Mouse (Mus musculus) liver, embryonic 11.5 days (tissue): Measurements from ENCODE around the gene Gm45753. TPM values are rescaled to one million over a fixed set of nuclear protein-coding genes. Genes with fewer than 3 reads are reported as not detected.
"Not testable (repeated sequence)": the region's sequence is repeated elsewhere in the genome, so short reads cannot be mapped to it uniquely, and the experiment has no call there.

Source experiments
- ATAC-seq: fragments of 200-750 bp; cut with Nextera tagmentation; replicated peaks from 2 replicates; pipeline ENCODE4 v1.8.0; 2017; ENCODE audit warnings: moderate number of reproducible peaks, mild to moderate bottlenecking, moderate TSS enrichment, moderate library complexity; ENCODE audit not compliant: low FRiP score
- DNase-seq: peaks from one replicate; pipeline ENCODE4 v3.0.0-alpha.2; 2017; ENCODE audit warnings: low spot score
- H3K27ac ChIP-seq: fragments of 300-500 bp; sonication (generic); 2 replicates; pipeline ENCODE4 v1.5.1; 2014; ENCODE audit warnings: mild to moderate bottlenecking, low read depth, low read length, control low read depth
- H3K27me3 ChIP-seq: fragments of 300-500 bp; sonication (generic); replicated peaks from 2 replicates; pipeline ENCODE4 v1.6.1; 2014; ENCODE audit warnings: low read length, mixed read lengths; ENCODE audit not compliant: control insufficient read depth, insufficient read depth
- H3K36me3 ChIP-seq: fragments of 300-500 bp; sonication (generic); 2 replicates; pipeline ENCODE4 v1.6.1; 2014; ENCODE audit warnings: mild to moderate bottlenecking, low read length, moderate library complexity, mixed read lengths; ENCODE audit not compliant: control insufficient read depth, insufficient read depth
- H3K4me1 ChIP-seq: fragments of 300-500 bp; sonication (generic); replicated peaks from 2 replicates; pipeline ENCODE4 v1.6.1; 2014; ENCODE audit warnings: low read length, mixed read lengths; ENCODE audit not compliant: control insufficient read depth, insufficient read depth
- H3K4me2 ChIP-seq: fragments of 300-500 bp; sonication (generic); 2 replicates; pipeline ENCODE4 v1.6.1; 2014; ENCODE audit warnings: mild to moderate bottlenecking, control low read depth, moderate library complexity
- H3K4me3 ChIP-seq: fragments of 300-500 bp; sonication (generic); 2 replicates; pipeline ENCODE4 v1.5.1; 2014; ENCODE audit warnings: low read depth, low read length, control low read depth
- H3K9ac ChIP-seq: fragments of 300-500 bp; sonication (generic); 2 replicates; pipeline ENCODE4 v1.6.1; 2014; ENCODE audit warnings: low read depth, low read length, control low read depth
- H3K9me3 ChIP-seq: fragments of 300-500 bp; sonication (generic); 2 replicates; pipeline ENCODE4 v1.6.1; 2016; ENCODE audit warnings: low read length, inconsistent platforms, mixed read lengths; ENCODE audit not compliant: control insufficient read depth
- WGBS: fragments of 180-500 bp; shearing (Covaris S2); extraction: QIAGEN DNeasy Blood & Tissue Kit; methylation state at CpG from one replicate; pipeline ENCODE4 v1.1.7; 2014; 5-methylcytosine and 5-hydroxymethylcytosine counted together
- polyA plus RNA-seq: library from polyadenylated mRNA; unstranded; fragments of >200 nt; fragmentation: Nextera tagmentation; extraction: Ambion mirVana; gene quantifications from 2 replicates; pipeline ENCODE4 v1.2.1, GENCODE M21; 2014

Gm45753 gene
- polyA plus RNA-seq, 1 experiment from 2014 or later: 0.89 TPM

DNA sequence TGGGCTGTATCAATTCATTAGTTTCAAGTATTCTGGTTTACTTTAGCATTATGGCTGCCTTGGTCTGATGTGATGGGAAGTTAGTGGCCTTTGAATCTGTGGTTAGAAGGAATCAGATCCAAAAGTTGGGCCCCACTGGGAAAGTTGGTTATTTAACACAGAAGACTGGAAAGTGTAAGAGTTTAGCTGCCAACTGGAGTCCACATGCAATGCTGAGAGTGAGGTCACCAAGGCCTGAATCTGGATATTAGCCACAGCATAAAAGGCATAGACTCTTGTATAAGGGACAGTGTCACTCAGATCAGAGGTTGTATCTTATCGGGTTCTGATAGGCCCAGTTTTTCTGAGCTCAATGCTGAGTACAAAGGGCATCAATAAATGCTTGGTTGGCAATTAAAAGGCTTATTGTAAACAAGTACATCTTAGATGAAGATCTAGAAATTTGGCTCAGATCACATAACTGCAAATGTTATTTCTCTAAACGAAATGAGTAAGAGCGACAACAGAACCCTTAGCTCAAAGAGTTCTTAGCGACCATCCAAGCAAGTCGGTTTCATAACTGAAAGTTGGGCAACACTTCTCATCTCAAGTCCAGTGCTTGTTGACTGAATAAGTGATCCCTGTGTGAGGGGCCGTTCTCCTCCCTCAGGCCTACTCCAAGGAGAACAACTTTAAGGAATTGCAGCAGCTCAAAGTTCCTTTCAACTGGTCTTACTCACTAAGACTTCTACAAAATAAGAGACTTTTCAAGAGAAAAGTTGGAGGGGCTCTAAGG lies 21.1 kb upstream of the Gm45753 start:
- H3K9ac ChIP-seq: no peak overlapping the region
- H3K4me3 ChIP-seq: no peak overlapping the region
- H3K4me2 ChIP-seq: no peak overlapping the region
- H3K27me3 ChIP-seq: no peaks in the 10 kb centered on the region
- ATAC-seq: no peak
- H3K4me1 ChIP-seq: peaks cover 2% of the 10 kb centered on the region; the same call in 1 of the 2 replicates
- H3K9me3 ChIP-seq: no peaks in the 10 kb centered on the region
- no peaks in the 10 kb centered on the region for H3K36me3 ChIP-seq
- no peak for DNase-seq
- WGBS: 87% methylated on average over 6 of the region's 6 CpGs
- H3K27ac ChIP-seq: no peak overlapping the region

DNA sequence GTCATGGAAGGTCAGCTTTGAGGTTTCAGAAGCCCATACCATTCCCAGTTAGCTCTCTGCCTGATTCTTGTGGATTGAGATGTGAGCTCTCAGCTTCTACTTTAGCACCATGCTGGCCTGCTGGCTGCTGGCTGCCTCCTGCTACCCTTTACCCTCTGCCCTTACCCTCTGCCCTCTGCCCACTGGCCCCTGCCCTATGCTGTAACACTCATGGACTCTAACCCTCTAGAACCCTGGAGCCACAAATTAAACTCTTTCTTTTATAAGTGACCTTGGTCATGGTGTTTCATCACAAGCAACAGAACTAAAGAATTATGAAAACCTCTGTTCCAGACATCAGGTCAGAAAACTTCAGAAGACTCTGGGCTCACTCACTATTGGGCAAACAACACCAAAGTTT lies 18.8 kb upstream of the Gm45753 start:
- not testable (repeated sequence) for H3K4me2 ChIP-seq, H3K4me3 ChIP-seq, ATAC-seq, H3K9me3 ChIP-seq, H3K36me3 ChIP-seq, H3K27ac ChIP-seq, DNase-seq, H3K27me3 ChIP-seq, H3K9ac ChIP-seq, H3K4me1 ChIP-seq

DNA sequence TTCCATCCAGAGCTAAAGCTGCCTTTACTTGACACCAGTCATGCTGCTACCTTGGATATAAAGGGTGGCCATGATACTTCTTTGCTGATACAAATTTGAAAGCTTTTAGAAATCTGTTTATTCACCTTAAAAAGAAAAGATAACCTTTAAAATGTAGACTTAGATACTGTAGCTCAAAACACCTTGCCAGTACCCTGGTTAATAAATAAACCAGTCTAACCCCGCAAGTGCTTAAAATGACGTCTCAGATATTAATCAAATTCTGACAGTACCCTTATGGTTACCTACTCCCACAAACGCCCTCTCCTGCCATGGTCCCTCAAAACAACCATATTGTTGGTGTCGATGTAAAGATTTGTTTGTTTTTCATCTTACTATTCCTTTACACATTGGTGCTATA lies 15.9 kb upstream of the Gm45753 start:
- H3K4me2 ChIP-seq: no peak overlapping the region
- no peak overlapping the region for H3K4me3 ChIP-seq
- DNase-seq (no peak), ATAC-seq (no peak)
- 81% methylated on average over 4 of the region's 4 CpGs for WGBS
- no peak overlapping the region for H3K27ac ChIP-seq
- no peaks in the 10 kb centered on the region for H3K36me3 ChIP-seq
- no peaks in the 10 kb centered on the region for H3K27me3 ChIP-seq
- no peak overlapping the region for H3K9ac ChIP-seq
- H3K9me3 ChIP-seq: no peaks in the 10 kb centered on the region
- H3K4me1 ChIP-seq: no peaks in the 10 kb centered on the region

DNA sequence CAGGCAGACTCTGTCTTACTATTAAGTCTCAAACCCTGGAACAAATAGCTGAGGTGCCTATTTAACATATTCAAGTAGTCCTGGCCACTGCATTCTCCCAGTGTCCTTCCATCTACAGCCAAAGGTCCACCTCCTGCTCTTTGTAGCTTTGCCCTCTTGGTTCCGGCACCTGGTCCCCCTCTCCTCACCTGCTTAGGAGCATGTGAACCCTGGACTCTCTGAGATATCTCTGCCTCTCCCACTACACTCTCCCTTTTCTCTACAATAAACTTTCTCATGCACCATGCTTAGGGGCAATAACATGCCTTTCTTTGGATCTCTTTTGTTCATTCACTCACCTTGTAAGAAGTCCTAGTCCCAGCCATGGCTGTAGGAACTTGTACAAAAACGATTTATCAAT lies 13.1 kb upstream of the Gm45753 start:
- Histone ChIP-seq H3K4me2 (no peak overlapping the region), H3K4me1 (no peaks in the 10 kb centered on the region), H3K4me3 (no peak overlapping the region), H3K36me3 (no peaks in the 10 kb centered on the region), H3K27ac (no peak overlapping the region), H3K27me3 (no peaks in the 10 kb centered on the region), H3K9me3 (no peaks in the 10 kb centered on the region), H3K9ac (no peak overlapping the region)
- DNase-seq (no peak), ATAC-seq (no peak)
- WGBS: 74% methylated on average over 2 of the region's 2 CpGs

DNA sequence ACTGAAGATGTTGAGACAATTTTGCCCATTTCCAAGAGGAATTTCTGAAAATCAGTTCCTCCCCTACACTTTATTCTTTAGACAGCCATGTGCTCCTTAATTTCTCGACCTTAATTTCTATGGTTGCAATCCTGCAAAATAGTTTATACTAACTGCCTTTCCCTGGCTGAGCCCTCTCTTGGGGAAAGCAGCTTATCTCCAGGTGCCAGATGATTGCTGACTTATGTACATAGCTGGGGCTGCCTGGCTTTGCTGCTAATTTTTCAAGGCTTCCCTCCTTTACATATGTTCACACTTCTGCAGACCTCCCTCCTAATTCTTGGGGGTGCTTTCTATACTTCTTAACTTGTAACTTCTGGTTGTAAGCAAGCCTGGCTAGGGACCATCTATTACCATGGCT lies 12.7 kb upstream of the Gm45753 start:
- Histone ChIP-seq H3K4me3 (no peak overlapping the region), H3K9ac (no peak overlapping the region), H3K27me3 (no peaks in the 10 kb centered on the region), H3K4me1 (no peaks in the 10 kb centered on the region), H3K36me3 (no peaks in the 10 kb centered on the region), H3K27ac (no peak overlapping the region), H3K9me3 (no peaks in the 10 kb centered on the region), H3K4me2 (no peak overlapping the region)
- 43% methylated on average over 1 of the region's 1 CpGs for WGBS
- DNase-seq: no peak
- ATAC-seq: no peak

DNA sequence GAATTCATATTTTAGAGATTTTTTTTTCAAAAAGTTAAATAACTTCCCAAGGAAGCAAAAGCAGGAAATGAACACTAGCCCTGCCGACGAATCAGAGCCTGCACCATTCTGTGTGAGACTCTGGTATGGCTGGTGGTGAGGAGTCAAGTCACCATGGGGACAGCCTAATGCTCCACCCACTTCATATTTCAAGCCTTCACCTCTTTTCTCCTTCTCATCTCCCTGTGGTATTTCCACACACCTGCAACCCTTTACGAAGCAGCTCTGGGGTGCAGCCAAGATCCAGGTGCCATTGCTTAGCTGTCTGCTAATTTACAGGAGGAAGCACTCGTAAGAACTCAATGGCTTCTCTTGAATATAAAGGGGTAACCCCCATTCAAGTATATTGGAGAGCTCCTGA lies 2.7 kb upstream of the Gm45753 start:
- H3K36me3 ChIP-seq: no peaks in the 10 kb centered on the region
- no peaks in the 10 kb centered on the region for H3K4me1 ChIP-seq
- no peak overlapping the region for H3K4me2 ChIP-seq
- H3K27me3 ChIP-seq: no peaks in the 10 kb centered on the region
- H3K4me3 ChIP-seq: no peak overlapping the region
- WGBS: 79% methylated on average over 4 of the region's 4 CpGs
- H3K9me3 ChIP-seq: no peaks in the 10 kb centered on the region
- ATAC-seq (no peak), DNase-seq (no peak)
- H3K27ac ChIP-seq: no peak overlapping the region
- no peak overlapping the region for H3K9ac ChIP-seq

DNA sequence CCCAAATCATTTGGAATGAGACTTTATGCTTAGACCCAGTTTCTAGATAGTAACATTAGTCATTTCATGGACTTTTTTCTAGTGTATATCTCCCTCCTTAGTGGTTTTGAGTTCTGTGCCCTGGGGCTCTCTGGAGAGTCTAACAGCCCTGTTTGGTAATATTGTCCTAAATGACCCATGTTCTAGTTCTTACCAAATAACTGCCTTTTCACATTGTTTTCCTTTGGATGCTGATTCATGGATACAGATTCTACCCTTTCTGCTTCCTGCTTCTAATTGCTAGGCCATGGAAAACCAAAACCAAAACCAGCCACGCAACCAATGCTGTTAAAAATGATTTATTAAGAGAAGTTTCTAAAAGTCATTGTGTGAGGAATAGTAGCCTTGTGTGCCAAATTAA lies 2.8 kb downstream of the Gm45753 start:
- Histone ChIP-seq H3K4me2 (no peak overlapping the region), H3K36me3 (no peaks in the 10 kb centered on the region), H3K27me3 (no peaks in the 10 kb centered on the region), H3K9me3 (no peaks in the 10 kb centered on the region), H3K27ac (no peak overlapping the region), H3K4me3 (no peak overlapping the region), H3K4me1 (no peaks in the 10 kb centered on the region), H3K9ac (no peak overlapping the region)
- no peak for ATAC-seq
- WGBS: 78% methylated on average over 1 of the region's 1 CpGs
- DNase-seq: no peak

DNA sequence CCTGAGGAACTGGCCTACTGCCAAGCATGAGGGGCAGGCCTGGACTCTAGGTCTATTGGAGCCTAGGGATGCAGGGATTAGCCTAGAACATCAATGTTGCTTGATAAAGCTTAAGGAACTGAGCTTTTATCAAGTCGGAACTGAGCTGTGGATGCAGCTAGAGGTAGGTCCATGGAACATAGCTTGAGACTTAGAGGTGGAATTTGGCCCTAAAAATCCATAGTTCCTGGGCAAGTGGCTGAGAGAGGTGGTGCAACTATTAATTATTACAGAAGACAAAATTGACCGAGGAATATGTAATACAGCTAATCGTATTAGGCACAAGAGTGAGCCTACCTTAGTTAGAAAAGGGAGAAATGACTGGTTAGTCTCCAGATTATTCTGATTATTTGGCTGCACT lies 3.9 kb downstream of the Gm45753 start:
- DNase-seq (no peak), ATAC-seq (no peak)
- no peak overlapping the region for H3K27ac ChIP-seq
- no peak overlapping the region for H3K4me2 ChIP-seq
- no peak overlapping the region for H3K9ac ChIP-seq
- H3K9me3 ChIP-seq: no peaks in the 10 kb centered on the region
- H3K27me3 ChIP-seq: no peaks in the 10 kb centered on the region
- WGBS: 84% methylated on average over 3 of the region's 3 CpGs
- H3K4me1 ChIP-seq: no peaks in the 10 kb centered on the region
- H3K4me3 ChIP-seq: no peak overlapping the region
- H3K36me3 ChIP-seq: no peaks in the 10 kb centered on the region

DNA sequence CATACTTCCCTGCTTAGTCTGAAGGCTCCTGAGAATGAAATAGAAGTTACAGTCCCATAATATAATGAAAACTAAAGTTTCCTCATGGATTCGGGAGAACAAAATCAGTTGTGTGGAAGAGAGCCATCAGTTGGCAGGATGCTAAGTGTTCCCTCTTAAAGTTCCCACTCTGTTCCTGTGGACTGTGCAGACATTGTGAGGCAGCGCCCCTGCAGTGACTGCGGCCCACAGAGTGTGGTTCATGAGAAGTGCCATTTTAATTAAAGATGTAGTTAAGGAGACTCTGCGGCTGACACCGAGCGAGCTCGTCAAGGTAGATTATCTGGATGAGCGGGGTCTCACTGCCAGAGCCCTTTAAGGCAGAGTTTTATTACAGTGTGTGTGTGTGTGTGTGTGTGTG lies 5.9 kb downstream of the Gm45753 start:
- 90% methylated on average over 8 of the region's 8 CpGs for WGBS

More for the DNA sequence above, 5.9 kb downstream of the Gm45753 start:
- Histone ChIP-seq H3K9me3 (no peaks in the 10 kb centered on the region), H3K4me3 (no peak overlapping the region), H3K27me3 (no peaks in the 10 kb centered on the region), H3K9ac (no peak overlapping the region), H3K4me2 (no peak overlapping the region), H3K36me3 (no peaks in the 10 kb centered on the region), H3K4me1 (no peaks in the 10 kb centered on the region), H3K27ac (no peak overlapping the region)
- DNase-seq (no peak), ATAC-seq (no peak)
